In the genomic region with DNA sequence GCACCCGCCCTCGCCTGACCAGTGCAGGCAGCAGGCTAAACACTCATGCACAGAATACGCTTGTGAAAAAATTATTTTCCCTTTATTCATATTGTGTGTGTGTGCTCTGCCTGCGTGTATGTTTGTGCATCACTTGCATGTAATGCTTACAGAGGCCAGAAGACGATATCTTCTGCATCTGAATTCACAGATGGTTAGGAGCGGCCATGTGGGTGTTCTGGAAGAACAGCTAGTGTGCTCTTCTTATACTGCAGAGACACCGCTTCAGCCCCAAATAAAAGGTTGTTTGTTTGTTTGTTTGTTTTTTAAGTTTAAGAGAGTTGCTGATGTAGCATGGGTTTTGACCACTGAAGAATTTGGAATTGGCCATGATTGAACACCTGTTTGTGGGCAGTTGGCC, we compare ENCODE assay signal across 18 mouse cellular contexts. TPM values are rescaled to one million over a fixed set of nuclear protein-coding genes. Genes with fewer than 3 reads are reported as not detected.
DNase-seq lines count a peak whose midpoint lies in the region; ATAC-seq and TF ChIP-seq lines count a peak whose summit lies in the region.
"Had no signal": no experiment of that assay in that cellular context is flagged by ENCODE, and none has a peak within 500 bp of the region (broad histone marks: within the 10 kb centered on the region; RNA-seq: fewer than 3 reads in every experiment).

No protein-coding gene starts in this region.

- TF ChIP-seq EP300 in ES-Bruce4 (IDR thresholded peaks at IDR 0.05; ENCODE audit: insufficient read depth, low read depth, low read length), result no peak
- TF ChIP-seq EP300 in MEL (IDR thresholded peaks at IDR 0.05; ENCODE audit: low read depth in 1 of 2, low read length in 2 of 2), result no peak
- TF ChIP-seq EP300 in liver, postnatal 0 days (IDR thresholded peaks at IDR 0.05; ENCODE audit: low read depth), result no peak

- H3K9me3 ChIP-seq in ES-Bruce4 (replicated peaks; ENCODE audit: control insufficient read depth, insufficient read depth, low read length, poor library complexity, severe bottlenecking) (no peaks in the 10 kb centered on the region), MEL (replicated peaks; ENCODE audit: insufficient read depth, low read length) (no peaks in the 10 kb centered on the region)
- no peaks in the 10 kb centered on the region for H3K9me3 ChIP-seq in liver, postnatal 0 days (ENCODE audit: low read length)
- H3K9me3 ChIP-seq: embryonic facial prominence, embryonic 10.5 days; liver, embryonic 15.5 days; midbrain, embryonic 10.5 days had no signal

- no peak for ATAC-seq in liver, postnatal 0 days
- ATAC-seq: lung, postnatal 0 days had no signal

- H3K4me3 ChIP-seq in layer of hippocampus, adult 2 months, result no peak overlapping the region
- H3K4me3 ChIP-seq in ES-Bruce4 (ENCODE audit: low read depth, low read length), result no peak overlapping the region
- peak overlapping the region in 1 of 2 experiments; percentile 10; a peak in 2 of 4 replicates for H3K4me3 ChIP-seq in MEL (ENCODE audit: control insufficient read depth in 1 of 2, insufficient read depth in 1 of 2, low read depth in 2 of 2, low read length in 2 of 2)
- H3K4me3 ChIP-seq in liver, postnatal 0 days (ENCODE audit: low read depth, low read length), result no peak overlapping the region
- H3K4me3 ChIP-seq: embryonic facial prominence, embryonic 10.5 days; liver, embryonic 15.5 days; midbrain, embryonic 10.5 days had no signal

- H3K27me3 ChIP-seq in ES-Bruce4 (ENCODE audit: control insufficient read depth, insufficient read depth, low read length, poor library complexity, severe bottlenecking), result no peaks in the 10 kb centered on the region
- no peaks in the 10 kb centered on the region for H3K27me3 ChIP-seq in MEL (ENCODE audit: control insufficient read depth in 1 of 2, insufficient read depth in 2 of 2, low read length in 2 of 2)
- H3K27me3 ChIP-seq in liver, postnatal 0 days (ENCODE audit: insufficient read depth, low read length), result no peaks in the 10 kb centered on the region
- H3K27me3 ChIP-seq: liver, embryonic 15.5 days had no signal

- peak in 1 of 2 experiments; percentile 29 for DNase-seq in layer of hippocampus, adult 2 months (ENCODE audit: low spot score in 2 of 2)
- no peak for DNase-seq in layer of hippocampus, postnatal 25 days (ENCODE audit: extremely low spot score in 1 of 2, low spot score in 1 of 2)
- DNase-seq in MEL (ENCODE audit: low read depth, low spot score), result peak; percentile 56
- DNase-seq in liver, postnatal 0 days, result no peak
- no peak for DNase-seq in T-cell, adult 2 months (ENCODE audit: low spot score)
- no peak for DNase-seq in adipocyte (ENCODE audit: low spot score)
- DNase-seq: adrenal gland, postnatal 25 days; cerebellum, adult 9-10 months; gastrocnemius, postnatal 14 days; kidney, adult 9 months; kidney, postnatal 25 days; retina, postnatal 1 day had no signal

- 0 out of 2 replicates have a peak, but pooled peaks have one; percentile 12 for TF ChIP-seq CTCF in layer of hippocampus, adult 2 months (conservative IDR thresholded peaks at IDR 0.05)
- no peak for TF ChIP-seq CTCF in ES-Bruce4 (IDR thresholded peaks at IDR 0.05; ENCODE audit: low read depth, low read length)
- no peak for TF ChIP-seq CTCF in MEL (IDR thresholded peaks at IDR 0.05 in 2 of 3, conservative IDR thresholded peaks at IDR 0.05 in 1 of 3; ENCODE audit: control insufficient read depth in 1 of 3, insufficient read depth in 1 of 3, low read depth in 2 of 3, low read length in 3 of 3, poor library complexity in 1 of 3, severe bottlenecking in 1 of 3)
- TF ChIP-seq CTCF in liver, postnatal 0 days (IDR thresholded peaks at IDR 0.05; ENCODE audit: low read depth), result no peak

- H3K79me2 ChIP-seq in MEL (ENCODE audit: control insufficient read depth, insufficient read depth, low read length, poor library complexity), result peaks cover 81% of the 10 kb centered on the region

- H3K9ac ChIP-seq in ES-Bruce4 (ENCODE audit: low read depth, poor library complexity, severe bottlenecking) (no peak overlapping the region), MEL (ENCODE audit: control insufficient read depth, low read depth, low read length, poor library complexity, severe bottlenecking) (peak overlapping the region; percentile 53)
- no peak overlapping the region for H3K9ac ChIP-seq in liver, postnatal 0 days (replicated peaks)
- H3K9ac ChIP-seq: liver, embryonic 15.5 days had no signal

- H3K4me1 ChIP-seq in ES-Bruce4 (ENCODE audit: control insufficient read depth, insufficient read depth, low read length), result peaks cover 9% of the 10 kb centered on the region
- peaks cover 23 to 50% of the 10 kb centered on the region in 2 experiments for H3K4me1 ChIP-seq in MEL (ENCODE audit: control insufficient read depth in 1 of 2, insufficient read depth in 2 of 2, low read length in 2 of 2)
- peaks cover 43% of the 10 kb centered on the region for H3K4me1 ChIP-seq in liver, postnatal 0 days (ENCODE audit: insufficient read depth)

- H3K27ac ChIP-seq in layer of hippocampus, adult 2 months, result peak overlapping the region; percentile 87
- H3K27ac ChIP-seq in ES-Bruce4 (ENCODE audit: insufficient read depth, low read length) (peak overlapping the region; percentile 12; the same call in 1 of the 2 replicates), MEL (ENCODE audit: control insufficient read depth, low read depth, low read length) (peak overlapping the region; percentile 97)
- H3K27ac ChIP-seq in liver, postnatal 0 days (ENCODE audit: low read depth), result 0 out of 2 replicates have a peak overlapping the region, but pooled peaks have one; percentile 45
- H3K27ac ChIP-seq: embryonic facial prominence, embryonic 10.5 days; liver, embryonic 15.5 days; midbrain, embryonic 10.5 days; stomach, postnatal 0 days had no signal

- H3K4me2 ChIP-seq in liver, postnatal 0 days (ENCODE audit: low read depth, low read length), result no peak overlapping the region
- H3K4me2 ChIP-seq: liver, embryonic 15.5 days had no signal

- 71% methylated on average over 7 of the region's 7 CpGs for WGBS in liver, postnatal 0 days (ENCODE audit: insufficient replicate concordance)

- TF ChIP-seq POLR2A in ES-Bruce4 (IDR thresholded peaks at IDR 0.05; ENCODE audit: insufficient read depth, low read length) (no peak), MEL (IDR thresholded peaks at IDR 0.05; ENCODE audit: control insufficient read depth in 1 of 2, insufficient read depth in 1 of 2, low read depth in 1 of 2, low read length in 2 of 2, poor library complexity in 1 of 2) (no peak)

- no peak for TF ChIP-seq RAD21 in MEL (IDR thresholded peaks at IDR 0.05; ENCODE audit: low read depth, low read length)

- H3K36me3 ChIP-seq in ES-Bruce4 (ENCODE audit: control insufficient read depth, insufficient read depth, low read length, poor library complexity, severe bottlenecking), result no peaks in the 10 kb centered on the region
- H3K36me3 ChIP-seq in MEL (ENCODE audit: control insufficient read depth in 1 of 2, insufficient read depth in 2 of 2, low read length in 2 of 2), result peaks cover 0 to 83% of the 10 kb centered on the region in 2 experiments
- 0 out of 2 replicates have a peak, but pooled peaks cover under 1% of the 10 kb centered on the region for H3K36me3 ChIP-seq in liver, postnatal 0 days (replicated peaks; ENCODE audit: insufficient read depth, low read length)
- H3K36me3 ChIP-seq: liver, embryonic 15.5 days; midbrain, embryonic 10.5 days had no signal

TF ChIP-seq in MEL, 35 proteins besides CTCF, POLR2A, EP300 and RAD21:
- TF ChIP-seq POLR2AphosphoS2 (IDR thresholded peaks at IDR 0.05; ENCODE audit: low read length) (no peak), UBTF (IDR thresholded peaks at IDR 0.05; ENCODE audit: borderline replicate concordance, insufficient read depth, low read depth, low read length) (no peak), SIN3A (IDR thresholded peaks at IDR 0.05; ENCODE audit: low read length) (no peak), ETS1 (IDR thresholded peaks at IDR 0.05; ENCODE audit: low read depth, low read length) (peak; percentile 47), JUND (IDR thresholded peaks at IDR 0.05; ENCODE audit: low read depth, low read length) (no peak), NRF1 (IDR thresholded peaks at IDR 0.05; ENCODE audit: insufficient read depth, low read depth, low read length, poor library complexity, severe bottlenecking) (no peak), ZC3H11A (IDR thresholded peaks at IDR 0.05; ENCODE audit: low read depth, low read length) (no peak), POLR2AphosphoS5 (IDR thresholded peaks at IDR 0.05; ENCODE audit: borderline replicate concordance, low read depth, low read length) (no peak), CHD2 (IDR thresholded peaks at IDR 0.05; ENCODE audit: low read length) (no peak), MAX (IDR thresholded peaks at IDR 0.05; ENCODE audit: low read length) (peak; percentile 34; the same call in 1 of the 2 replicates), MYB (IDR thresholded peaks at IDR 0.05; ENCODE audit: low read depth, low read length) (no peak), HCFC1 (IDR thresholded peaks at IDR 0.05; ENCODE audit: low read depth, low read length) (no peak), RCOR1 (IDR thresholded peaks at IDR 0.05; ENCODE audit: low read depth, low read length) (no peak), MXI1 (IDR thresholded peaks at IDR 0.05; ENCODE audit: low read depth, low read length) (peak; percentile 29), TBP (IDR thresholded peaks at IDR 0.05; ENCODE audit: low read depth, low read length) (no peak), GATA1 (IDR thresholded peaks at IDR 0.05; ENCODE audit: low read depth, low read length) (no peak), USF1 (IDR thresholded peaks at IDR 0.05; ENCODE audit: low read depth, low read length) (no peak), BHLHE40 (IDR thresholded peaks at IDR 0.05; ENCODE audit: borderline replicate concordance, low read depth, low read length) (no peak)

RNA-seq across cellular contexts. Expression of a gene that starts 10.1 kb away (rescaled TPM):
- total RNA-seq in layer of hippocampus, adult 2 months (2021), result 10 to 100 TPM; 45.3 to 45.7 TPM
- 10 to 100 TPM; 40.4 to 43.1 TPM for total RNA-seq in layer of hippocampus, postnatal 25 days (2021)
- 58.4 and 59.5 TPM in 2 replicates for polyA plus RNA-seq in ES-Bruce4 (2011; ENCODE audit: insufficient read depth, insufficient read length, low read depth, missing spikeins)
- 52.5 and 53.7 TPM in 2 replicates for total RNA-seq in MEL (2012; rRNA removed)
- polyA plus RNA-seq in MEL (2012; ENCODE audit: insufficient read depth in 1 of 2, insufficient read length in 2 of 2, low read depth in 1 of 2, low replicate concordance in 2 of 2, missing spikeins in 1 of 2), result 100 to 1,000 TPM in 1 of 2 experiments, 10 to 100 TPM in 1; 46.1 to 507 TPM
- 11.4 and 11.6 TPM in 2 replicates for polyA plus RNA-seq in liver, postnatal 0 days (2015; fragmentation: Nextera tagmentation; extraction: Ambion mirVana)

RNA-seq across cellular contexts. Expression of a gene that starts 59.1 kb away (rescaled TPM):
- total RNA-seq in layer of hippocampus, adult 2 months (2021), result 100 to 1,000 TPM; 129 to 130 TPM
- 100 to 1,000 TPM; 116 to 123 TPM for total RNA-seq in layer of hippocampus, postnatal 25 days (2021)
- 44.5 and 48.4 TPM in 2 replicates for polyA plus RNA-seq in ES-Bruce4 (2011; ENCODE audit: insufficient read depth, insufficient read length, low read depth, missing spikeins)
- total RNA-seq in MEL (2012; rRNA removed), result 31.0 and 34.1 TPM in 2 replicates
- 10 to 100 TPM in 1 of 2 experiments, not detected in 1; 32.3 TPM for polyA plus RNA-seq in MEL (2012; ENCODE audit: insufficient read depth in 1 of 2, insufficient read length in 2 of 2, low read depth in 1 of 2, low replicate concordance in 2 of 2, missing spikeins in 1 of 2)
- polyA plus RNA-seq in liver, postnatal 0 days (2015; fragmentation: Nextera tagmentation; extraction: Ambion mirVana), result 11.1 and 13.6 TPM in 2 replicates

Comparison
In these comparisons a context has a peak if more than half of its experiments do, and no peak if none do; other contexts are left out.
1. H3K27ac ChIP-seq: peak in every context shown above with its lines; median percentile 97 in MEL; 87 in layer of hippocampus, adult 2 months; 45 in liver, postnatal 0 days; 12 in ES-Bruce4.